Mouse (Mus musculus): Measurements from ENCODE around the gene Fam83f. TPM values are rescaled to one million over a fixed set of nuclear protein-coding genes. Genes with fewer than 3 reads are reported as not detected.
A peak's percentile ranks its signal among the peaks of the same experiment; 100 is the strongest.

Fam83f gene
- polyA plus RNA-seq, 1 experiment from 2014 or later: 6.0 TPM

DNA sequence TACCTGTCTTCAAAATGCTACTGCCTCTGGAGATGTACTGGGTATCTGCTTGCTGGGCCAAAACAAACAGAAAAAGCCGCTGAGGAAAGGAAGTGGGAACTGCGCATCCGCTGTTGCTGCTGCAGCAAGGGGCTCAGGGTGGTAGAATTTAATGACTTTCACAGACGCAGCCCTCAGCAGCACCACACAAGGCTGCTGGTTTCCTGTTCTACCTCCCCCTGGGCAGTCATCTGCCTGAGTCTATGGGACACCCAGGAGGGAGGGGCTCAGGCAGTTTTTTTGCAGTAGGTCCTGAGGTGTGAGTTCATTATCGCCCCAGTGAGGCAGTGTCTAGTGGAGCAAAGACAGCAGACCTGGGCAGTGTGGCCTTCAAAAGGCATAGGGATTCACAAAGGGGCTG is 25.9 kb downstream of the Fam83f start:
- H3K27me3 ChIP-seq (ENCODE audit: control insufficient read depth, insufficient read depth, low read depth, low read length): no peaks in the 10 kb centered on the region
- no peak overlapping the region for H3K27ac ChIP-seq (ENCODE audit: low read length)
- H3K4me1 ChIP-seq (ENCODE audit: control insufficient read depth, low read depth, low read length): no peaks in the 10 kb centered on the region; the same call in 1 of the 2 replicates
- no peaks in the 10 kb centered on the region for H3K36me3 ChIP-seq (ENCODE audit: control insufficient read depth, insufficient read depth)
- H3K4me2 ChIP-seq (ENCODE audit: low read depth, low read length): no peak overlapping the region
- no peak for ATAC-seq (ENCODE audit: low read depth)
- no peak overlapping the region for H3K4me3 ChIP-seq (ENCODE audit: low read depth, low read length)
- WGBS (ENCODE audit: insufficient replicate concordance): 15% methylated on average over 5 of the region's 5 CpGs
- H3K9ac ChIP-seq (ENCODE audit: low read depth, low read length): no peak overlapping the region
- H3K9me3 ChIP-seq (replicated peaks; ENCODE audit: control insufficient read depth, low read length): no peaks in the 10 kb centered on the region

- no peak overlapping the region for H3K27ac ChIP-seq (ENCODE audit: low read length)
- WGBS (ENCODE audit: insufficient replicate concordance): 59% methylated on average over 8 of the region's 8 CpGs
These were observed 30.0 kb downstream of the Fam83f start for GRCm38 (mm10) chr15:80701481-80702257.

DNA sequence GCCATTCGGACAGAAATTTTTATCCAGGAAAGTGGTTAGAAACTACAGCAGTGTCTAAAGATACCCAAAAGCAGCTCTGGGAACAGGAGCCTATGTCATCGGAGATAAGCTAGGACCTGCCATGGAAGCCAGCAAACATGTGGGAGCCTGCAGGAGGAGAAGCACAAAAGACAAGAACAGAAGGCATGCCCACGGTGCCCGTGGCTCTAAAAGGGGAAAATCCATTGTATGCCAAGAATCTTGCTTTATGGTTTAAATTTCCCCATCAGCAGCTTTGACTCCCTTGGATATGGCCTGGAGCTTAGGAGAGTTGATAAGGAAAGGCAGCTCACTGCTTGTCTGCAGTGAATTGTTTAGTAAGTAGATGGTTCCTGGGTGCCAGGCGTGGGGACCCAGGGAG is 31.3 kb downstream of the Fam83f start:
- no peaks in the 10 kb centered on the region for H3K27me3 ChIP-seq (ENCODE audit: control insufficient read depth, insufficient read depth, low read depth, low read length)
- H3K4me1 ChIP-seq (ENCODE audit: control insufficient read depth, low read depth, low read length): peaks cover 18% of the 10 kb centered on the region
- no peak for ATAC-seq (ENCODE audit: low read depth)
- no peaks in the 10 kb centered on the region for H3K9me3 ChIP-seq (replicated peaks; ENCODE audit: control insufficient read depth, low read length)
- H3K4me2 ChIP-seq (ENCODE audit: low read depth, low read length): no peak overlapping the region
- no peak overlapping the region for H3K4me3 ChIP-seq (ENCODE audit: low read depth, low read length)
- 73% methylated on average over 5 of the region's 5 CpGs for WGBS (ENCODE audit: insufficient replicate concordance)
- H3K27ac ChIP-seq (ENCODE audit: low read length): no peak overlapping the region
- H3K36me3 ChIP-seq (ENCODE audit: control insufficient read depth, insufficient read depth): no peaks in the 10 kb centered on the region
- H3K9ac ChIP-seq (ENCODE audit: low read depth, low read length): no peak overlapping the region

More at GRCm38 (mm10) chr15:80701481-80702257, 30.0 kb downstream of the Fam83f start:
- Histone ChIP-seq H3K9me3 (replicated peaks; ENCODE audit: control insufficient read depth, low read length) (no peaks in the 10 kb centered on the region), H3K4me3 (ENCODE audit: low read depth, low read length) (no peak overlapping the region), H3K4me1 (ENCODE audit: control insufficient read depth, low read depth, low read length) (peaks cover 7% of the 10 kb centered on the region), H3K4me2 (ENCODE audit: low read depth, low read length) (no peak overlapping the region), H3K27me3 (ENCODE audit: control insufficient read depth, insufficient read depth, low read depth, low read length) (no peaks in the 10 kb centered on the region), H3K36me3 (ENCODE audit: control insufficient read depth, insufficient read depth) (no peaks in the 10 kb centered on the region), H3K9ac (ENCODE audit: low read depth, low read length) (no peak overlapping the region)
- no peak for ATAC-seq (ENCODE audit: low read depth)

DNA sequence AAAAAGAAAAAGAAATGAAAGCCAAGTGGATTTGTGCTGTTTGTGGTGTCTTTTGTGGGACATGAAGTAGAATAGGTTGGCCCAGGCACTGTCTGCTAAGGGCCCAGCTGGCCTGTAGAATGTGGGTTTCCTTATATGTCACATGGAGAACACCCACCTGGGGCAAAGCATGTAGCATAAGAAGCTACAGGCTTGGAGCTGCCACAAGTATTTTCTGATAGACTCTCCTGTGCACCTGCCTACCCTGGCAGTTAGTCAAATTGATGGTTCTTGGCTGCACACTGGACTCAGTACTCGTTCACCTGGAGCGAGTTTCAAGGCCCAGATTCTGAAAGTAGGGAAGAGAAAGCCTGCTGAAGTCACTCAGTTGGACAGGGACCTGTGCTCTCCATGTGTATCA is 31.8 kb downstream of the Fam83f start:
- Histone ChIP-seq H3K4me1 (ENCODE audit: control insufficient read depth, low read depth, low read length) (peaks cover 18% of the 10 kb centered on the region), H3K9me3 (replicated peaks; ENCODE audit: control insufficient read depth, low read length) (no peaks in the 10 kb centered on the region), H3K4me2 (ENCODE audit: low read depth, low read length) (no peak overlapping the region), H3K9ac (ENCODE audit: low read depth, low read length) (no peak overlapping the region), H3K36me3 (ENCODE audit: control insufficient read depth, insufficient read depth) (no peaks in the 10 kb centered on the region), H3K27me3 (ENCODE audit: control insufficient read depth, insufficient read depth, low read depth, low read length) (no peaks in the 10 kb centered on the region), H3K4me3 (ENCODE audit: low read depth, low read length) (no peak overlapping the region), H3K27ac (ENCODE audit: low read length) (no peak overlapping the region)
- ATAC-seq (ENCODE audit: low read depth): no peak
- 62% methylated on average over 2 of the region's 2 CpGs for WGBS (ENCODE audit: insufficient replicate concordance)

DNA sequence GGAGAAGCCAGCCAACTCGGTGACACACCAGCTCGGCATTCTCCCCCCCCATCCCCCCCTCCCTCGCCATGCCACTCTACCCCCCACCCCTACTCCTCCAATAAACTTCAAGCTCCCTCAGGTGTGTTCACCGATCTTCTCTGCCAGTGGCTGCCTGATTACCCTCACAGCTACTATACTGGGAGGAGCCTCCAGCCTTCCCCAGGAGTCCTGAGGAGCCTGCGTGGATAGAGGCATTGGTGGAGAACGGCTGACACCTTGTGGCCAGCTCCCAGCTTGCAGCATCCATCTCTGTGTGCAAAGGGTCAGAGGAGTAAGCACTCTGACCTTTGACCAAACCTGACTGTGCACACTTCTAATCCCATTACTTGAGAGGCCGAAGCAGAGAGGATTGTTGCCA is 32.6 kb downstream of the Fam83f start:
- Histone ChIP-seq H3K9ac (ENCODE audit: low read depth, low read length) (no peak overlapping the region), H3K27ac (ENCODE audit: low read length) (no peak overlapping the region), H3K36me3 (ENCODE audit: control insufficient read depth, insufficient read depth) (no peaks in the 10 kb centered on the region), H3K9me3 (replicated peaks; ENCODE audit: control insufficient read depth, low read length) (no peaks in the 10 kb centered on the region), H3K27me3 (ENCODE audit: control insufficient read depth, insufficient read depth, low read depth, low read length) (no peaks in the 10 kb centered on the region), H3K4me1 (ENCODE audit: control insufficient read depth, low read depth, low read length) (peaks cover 18% of the 10 kb centered on the region), H3K4me3 (ENCODE audit: low read depth, low read length) (no peak overlapping the region), H3K4me2 (ENCODE audit: low read depth, low read length) (peak overlapping the region; percentile 33; the same call in 1 of the 2 replicates)
- peak; percentile 79 for ATAC-seq (ENCODE audit: low read depth)
- WGBS (ENCODE audit: insufficient replicate concordance): 7% methylated on average over 7 of the region's 7 CpGs

- Histone ChIP-seq H3K9ac (ENCODE audit: low read depth, low read length) (peak overlapping the region; percentile 4), H3K36me3 (ENCODE audit: control insufficient read depth, insufficient read depth) (no peaks in the 10 kb centered on the region), H3K9me3 (replicated peaks; ENCODE audit: control insufficient read depth, low read length) (no peaks in the 10 kb centered on the region), H3K27me3 (ENCODE audit: control insufficient read depth, insufficient read depth, low read depth, low read length) (no peaks in the 10 kb centered on the region), H3K4me3 (ENCODE audit: low read depth, low read length) (peak overlapping the region; percentile 40), H3K4me1 (ENCODE audit: control insufficient read depth, low read depth, low read length) (peaks cover 22% of the 10 kb centered on the region), H3K4me2 (ENCODE audit: low read depth, low read length) (peak overlapping the region; percentile 60), H3K27ac (ENCODE audit: low read length) (peak overlapping the region; percentile 15; the same call in 1 of the 2 replicates)
- no peak for ATAC-seq (ENCODE audit: low read depth)
- WGBS (ENCODE audit: insufficient replicate concordance): 27% methylated on average over 18 of the region's 18 CpGs
These were observed 34.3 kb downstream of the Fam83f start for GRCm38 (mm10) chr15:80705828-80706549.

DNA sequence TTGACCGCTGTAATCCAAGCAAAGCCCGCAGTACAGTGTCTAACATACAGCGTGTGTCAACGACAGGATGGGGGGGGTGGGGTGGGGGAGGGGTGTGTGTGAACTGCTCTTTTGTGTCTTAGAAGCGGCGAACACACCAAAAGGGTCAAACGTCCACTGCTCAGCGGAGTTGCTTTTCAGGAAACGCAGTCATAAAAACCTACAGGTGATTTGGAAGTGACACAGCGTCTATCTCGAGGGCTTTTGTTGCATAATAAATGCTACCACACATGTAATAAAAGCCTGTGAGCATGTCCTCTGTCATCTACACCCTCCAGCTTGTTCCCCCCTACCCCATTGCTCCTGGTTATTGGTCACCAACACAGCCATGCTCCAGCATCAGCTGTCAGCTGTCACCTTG is 34.9 kb downstream of the Fam83f start:
- H3K4me3 ChIP-seq (ENCODE audit: low read depth, low read length): peak overlapping the region; percentile 40
- H3K4me1 ChIP-seq (ENCODE audit: control insufficient read depth, low read depth, low read length): peaks cover 22% of the 10 kb centered on the region
- H3K9me3 ChIP-seq (replicated peaks; ENCODE audit: control insufficient read depth, low read length): no peaks in the 10 kb centered on the region
- peak overlapping the region; percentile 15 for H3K27ac ChIP-seq (ENCODE audit: low read length)
- no peak for ATAC-seq (ENCODE audit: low read depth)
- H3K36me3 ChIP-seq (ENCODE audit: control insufficient read depth, insufficient read depth): no peaks in the 10 kb centered on the region
- H3K27me3 ChIP-seq (ENCODE audit: control insufficient read depth, insufficient read depth, low read depth, low read length): no peaks in the 10 kb centered on the region
- H3K4me2 ChIP-seq (ENCODE audit: low read depth, low read length): peak overlapping the region; percentile 60
- 16% methylated on average over 11 of the region's 11 CpGs for WGBS (ENCODE audit: insufficient replicate concordance)
- H3K9ac ChIP-seq (ENCODE audit: low read depth, low read length): peak overlapping the region; percentile 4

DNA sequence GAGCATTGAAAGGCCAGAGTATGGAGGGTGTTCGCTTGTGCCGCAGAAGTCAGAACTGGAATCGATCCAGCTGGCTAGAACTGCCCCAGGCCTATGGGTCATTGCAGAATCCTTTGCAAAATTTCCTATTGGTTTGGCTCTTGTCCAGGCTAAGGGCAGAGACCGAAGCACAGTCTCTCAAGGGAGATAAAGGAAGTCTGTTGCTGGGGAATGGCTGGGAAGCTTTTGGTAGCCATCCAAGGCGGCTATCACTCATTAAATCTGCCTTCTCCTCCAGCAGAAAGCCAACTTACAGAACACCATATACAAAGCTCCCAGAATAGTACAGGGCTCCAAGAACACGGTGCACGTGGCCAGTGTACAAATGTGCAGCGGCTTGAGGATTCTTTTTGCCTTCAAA is 35.4 kb downstream of the Fam83f start:
- Histone ChIP-seq H3K9me3 (replicated peaks; ENCODE audit: control insufficient read depth, low read length) (no peaks in the 10 kb centered on the region), H3K27ac (ENCODE audit: low read length) (peak overlapping the region; percentile 5; the same call in 1 of the 2 replicates), H3K9ac (ENCODE audit: low read depth, low read length) (peak overlapping the region; percentile 4; the same call in 1 of the 2 replicates), H3K4me3 (ENCODE audit: low read depth, low read length) (peak overlapping the region; percentile 40; the same call in 1 of the 2 replicates), H3K4me2 (ENCODE audit: low read depth, low read length) (peak overlapping the region; percentile 60), H3K36me3 (ENCODE audit: control insufficient read depth, insufficient read depth) (no peaks in the 10 kb centered on the region), H3K27me3 (ENCODE audit: control insufficient read depth, insufficient read depth, low read depth, low read length) (no peaks in the 10 kb centered on the region), H3K4me1 (ENCODE audit: control insufficient read depth, low read depth, low read length) (peaks cover 25% of the 10 kb centered on the region)
- WGBS (ENCODE audit: insufficient replicate concordance): 60% methylated on average over 8 of the region's 8 CpGs
- no peak for ATAC-seq (ENCODE audit: low read depth)

DNA sequence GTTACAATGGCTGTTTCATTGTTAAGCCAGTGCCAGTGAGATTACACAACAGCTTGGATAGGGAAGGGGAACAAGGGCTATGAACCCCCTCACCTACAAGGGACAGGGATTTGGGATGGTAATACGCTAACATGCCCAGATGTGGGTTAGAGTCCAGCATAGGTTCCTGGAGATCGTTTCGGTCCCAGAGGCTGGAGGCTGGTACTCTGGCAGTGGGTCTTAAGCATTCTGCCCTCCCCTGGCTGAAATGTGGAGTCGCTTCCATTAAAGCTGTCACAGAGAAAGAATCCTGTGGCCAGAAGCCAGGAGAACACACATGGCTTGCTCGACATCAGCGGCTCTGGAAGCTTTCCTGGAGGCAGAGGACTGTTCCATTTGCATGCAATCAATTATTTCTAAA is 37.9 kb downstream of the Fam83f start:
- Histone ChIP-seq H3K27me3 (ENCODE audit: control insufficient read depth, insufficient read depth, low read depth, low read length) (no peaks in the 10 kb centered on the region), H3K9me3 (replicated peaks; ENCODE audit: control insufficient read depth, low read length) (no peaks in the 10 kb centered on the region), H3K4me3 (ENCODE audit: low read depth, low read length) (no peak overlapping the region), H3K36me3 (ENCODE audit: control insufficient read depth, insufficient read depth) (no peaks in the 10 kb centered on the region), H3K4me1 (ENCODE audit: control insufficient read depth, low read depth, low read length) (peaks cover 28% of the 10 kb centered on the region), H3K27ac (ENCODE audit: low read length) (no peak overlapping the region), H3K9ac (ENCODE audit: low read depth, low read length) (no peak overlapping the region), H3K4me2 (ENCODE audit: low read depth, low read length) (peak overlapping the region; percentile 77; the same call in 1 of the 2 replicates)
- 76% methylated on average over 6 of the region's 6 CpGs for WGBS (ENCODE audit: insufficient replicate concordance)
- no peak for ATAC-seq (ENCODE audit: low read depth)

Measured in liver, embryonic 16.5 days (tissue).